Mouse (Mus musculus) adrenal gland, adult (tissue): ENCODE measurements at regions not wholly inside any gene's neighbourhood (a gene's known extent, or its start where the extent isn't known, plus 50 kb on each side); places are given as distances from the start of the nearest gene placed in this dataset.

Source experiments
- DNase-seq, 2 experiments: peaks; one replicate each; pipeline ENCODE4 v3.0.0; 2022 to 2023; ENCODE audit warnings: low spot score in 1 of 2; ENCODE audit not compliant: inconsistent age in 2 of 2

GRCm38 (mm10) chr11:112978884-112979283, 196.9 kb downstream of the Sox9 start:
- DNase-seq: no peak

GRCm38 (mm10) chr11:112979413-112979812, 197.4 kb downstream of the Sox9 start:
- DNase-seq: no peak

- DNase-seq: no peak
Observed at GRCm38 (mm10) chr11:112982165-112982801, 200.3 kb downstream of the Sox9 start.

GRCm38 (mm10) chr11:112982802-112983591, 201.0 kb downstream of the Sox9 start:
- DNase-seq: no peak

- no peak for DNase-seq
Observed at GRCm38 (mm10) chr11:112986029-112986573, 204.1 kb downstream of the Sox9 start.

GRCm38 (mm10) chr11:112987782-112988181, 205.8 kb downstream of the Sox9 start:
- DNase-seq: peak; percentile 45 to 62

GRCm38 (mm10) chr11:112988900-112989299, 206.9 kb downstream of the Sox9 start:
- DNase-seq: no peak

GRCm38 (mm10) chr11:112989981-112990512, 208.0 kb downstream of the Sox9 start:
- DNase-seq: no peak

GRCm38 (mm10) chr11:112990751-112991150, 208.7 kb downstream of the Sox9 start:
- DNase-seq: no peak

- no peak for DNase-seq
Observed at GRCm38 (mm10) chr11:112991862-112992261, 209.8 kb downstream of the Sox9 start.

GRCm38 (mm10) chr11:112998777-112999583, 217.0 kb downstream of the Sox9 start:
- no peak for DNase-seq

GRCm38 (mm10) chr11:113001071-113001470, 219.0 kb downstream of the Sox9 start:
- peak in 1 of 2 experiments; percentile 46 for DNase-seq

GRCm38 (mm10) chr11:113005895-113006294, 223.9 kb downstream of the Sox9 start:
- DNase-seq: no peak

GRCm38 (mm10) chr11:113008521-113008920, 226.5 kb downstream of the Sox9 start:
- DNase-seq: peak; percentile 50 to 56

- no peak for DNase-seq
Observed at GRCm38 (mm10) chr11:113009376-113009775, 227.4 kb downstream of the Sox9 start.

GRCm38 (mm10) chr11:113010906-113011305, 228.9 kb downstream of the Sox9 start:
- DNase-seq: peak; percentile 55 to 59

- no peak for DNase-seq
Observed at GRCm38 (mm10) chr11:113014186-113015010, 232.4 kb downstream of the Sox9 start.

- DNase-seq: no peak
Observed at GRCm38 (mm10) chr11:113015686-113016304, 233.8 kb downstream of the Sox9 start.

- no peak for DNase-seq
Observed at GRCm38 (mm10) chr11:113016801-113017715, 235.0 kb downstream of the Sox9 start.
